In genomic region chr15:51472049-51472448, GRCm38 (mm10) we compare ENCODE assay signal across 15 mouse cellular contexts.
"Had no signal": no experiment of that assay in that cellular context is flagged by ENCODE, and none has a peak within 500 bp of the region (broad histone marks: within the 10 kb centered on the region; RNA-seq: fewer than 3 reads in every experiment).

No protein-coding gene starts in this region.

- H3K9ac ChIP-seq: liver, embryonic 15.5 days; midbrain, embryonic 12.5 days had no signal

- H3K27ac ChIP-seq: left cerebral cortex, adult 2 months; limb, embryonic 10.5 days; liver, embryonic 15.5 days; midbrain, embryonic 12.5 days had no signal

- H3K27me3 ChIP-seq: liver, embryonic 15.5 days; megakaryocyte, embryonic 14.5 days; midbrain, embryonic 12.5 days had no signal

- H3K4me3 ChIP-seq: left cerebral cortex, adult 2 months; limb, embryonic 10.5 days; liver, embryonic 15.5 days; megakaryocyte, embryonic 14.5 days; midbrain, embryonic 12.5 days had no signal

- ATAC-seq: lung, postnatal 0 days; midbrain, embryonic 16.5 days had no signal

- H3K4me2 ChIP-seq: liver, embryonic 11.5 days; liver, embryonic 15.5 days; midbrain, embryonic 12.5 days had no signal

- DNase-seq: kidney, adult 2 months; kidney, postnatal 25 days; lung, adult 2 months; lung, postnatal 4 days; spleen, adult 18-20 months; thymus, adult 2 months; thymus, postnatal 25 days had no signal

- H3K36me3 ChIP-seq: limb, embryonic 10.5 days; liver, embryonic 15.5 days; midbrain, embryonic 12.5 days had no signal

- H3K4me1 ChIP-seq: liver, embryonic 15.5 days; megakaryocyte, embryonic 14.5 days; midbrain, embryonic 12.5 days had no signal

- H3K9me3 ChIP-seq: limb, embryonic 10.5 days; liver, embryonic 15.5 days; megakaryocyte, embryonic 14.5 days; midbrain, embryonic 12.5 days had no signal
